Mouse (Mus musculus) retina, postnatal 7 days (tissue): ENCODE measurements around the gene Svop.
A peak's percentile ranks its signal among the peaks of the same experiment; 100 is the strongest.

Experiments used
- DNase-seq: peaks from one replicate; pipeline ENCODE4 v3.0.0-alpha.2; 2012; ENCODE audit warnings: low read depth, low spot score

The Svop gene

DNA sequence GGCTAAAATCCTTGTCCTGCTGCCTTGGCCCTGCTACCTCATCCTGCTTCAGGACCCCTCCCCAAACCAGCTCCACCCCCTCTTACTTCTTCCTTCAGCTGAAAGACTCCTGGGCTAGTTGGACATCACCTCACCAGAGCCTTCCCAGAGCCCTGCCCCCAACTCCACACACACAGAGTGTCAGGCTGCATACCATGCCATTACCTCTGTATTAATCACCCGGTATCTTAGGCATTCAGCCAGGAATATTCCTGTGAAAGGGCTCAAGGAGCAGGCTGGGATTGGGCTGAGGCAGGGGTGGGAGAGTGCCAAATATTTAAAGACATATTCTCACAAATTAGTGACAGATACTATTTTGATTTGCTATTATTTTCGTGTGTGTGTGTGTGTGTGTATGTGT lies 94.9 kb downstream of the Svop start:
- DNase-seq, result no peak

DNA sequence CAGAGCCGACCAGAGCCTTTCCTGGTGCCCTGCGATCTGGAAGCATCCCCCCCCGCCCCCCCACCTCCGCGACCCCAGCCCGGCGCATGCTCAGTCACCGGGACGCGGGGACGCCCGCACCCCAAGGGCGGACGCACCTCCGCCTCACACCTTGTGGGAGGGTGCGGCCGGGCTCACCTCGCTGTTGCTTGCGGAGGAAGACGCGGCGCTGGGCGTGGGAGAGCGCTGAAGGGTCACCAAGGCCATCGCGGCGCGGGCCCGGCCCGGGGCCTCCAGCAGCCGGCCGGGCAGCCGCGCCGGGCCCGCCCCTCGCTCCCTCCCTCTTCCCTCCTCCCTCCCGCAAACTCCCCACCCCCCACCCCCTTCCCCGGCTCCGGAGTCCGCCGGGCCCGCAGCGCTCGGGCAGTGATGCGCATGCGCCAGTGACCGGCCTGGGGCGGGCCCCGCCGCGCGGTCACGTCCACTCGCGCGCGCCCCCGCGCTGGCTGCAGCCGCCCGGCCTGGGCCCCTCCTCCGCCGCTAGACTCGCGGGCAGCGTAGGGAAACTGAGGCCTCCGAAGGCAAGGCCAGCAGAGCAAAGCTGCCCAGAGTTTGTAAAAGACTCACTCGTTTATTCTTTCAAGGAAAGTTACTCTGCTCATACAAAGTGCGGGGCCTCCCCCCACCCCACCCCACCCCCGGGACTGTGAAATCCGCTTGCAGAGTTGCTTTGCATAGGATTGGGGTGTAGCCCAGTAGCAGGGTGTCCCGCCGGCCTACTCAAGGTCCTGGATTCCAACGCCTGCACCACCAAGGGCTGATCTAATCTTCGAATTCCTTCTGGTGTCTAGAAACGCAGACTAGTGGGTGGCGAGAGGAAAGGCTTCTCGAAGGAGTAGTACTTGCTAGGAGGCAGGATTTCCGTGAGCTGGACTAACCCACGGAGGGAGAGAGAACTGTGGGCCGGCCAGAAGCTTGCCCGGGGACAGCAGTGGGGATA lies 97.6 kb downstream of the Svop start, which contains the start of gene Ssh1:
Gene Ssh1 (minus strand): TSS at position 408 of the 979 bp plus-strand sequence.
- peak; percentile 83 for DNase-seq

DNA sequence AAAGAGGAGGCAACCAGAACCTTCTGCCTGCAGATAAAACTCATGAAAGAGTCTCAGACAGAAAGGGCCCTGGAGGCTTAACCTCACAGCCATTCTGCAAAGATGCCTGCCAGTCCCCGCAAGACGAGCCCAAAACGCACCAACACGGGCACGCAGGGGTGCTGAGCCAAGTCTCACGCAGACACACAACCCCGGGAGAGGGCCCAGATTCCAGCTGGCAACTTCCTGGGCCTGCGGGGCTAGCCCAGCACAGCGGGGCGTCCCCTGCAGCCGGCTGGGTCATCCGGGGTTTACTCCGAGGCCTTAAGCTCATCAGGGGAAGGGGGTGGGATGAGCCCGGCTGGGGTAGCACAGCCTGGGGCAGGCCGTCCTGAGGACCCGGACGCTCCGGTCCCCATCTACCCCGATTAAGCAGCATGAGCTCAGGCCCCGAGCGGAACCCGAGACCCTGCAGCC lies 98.3 kb downstream of the Svop start:
- DNase-seq, result peak; percentile 69

DNA sequence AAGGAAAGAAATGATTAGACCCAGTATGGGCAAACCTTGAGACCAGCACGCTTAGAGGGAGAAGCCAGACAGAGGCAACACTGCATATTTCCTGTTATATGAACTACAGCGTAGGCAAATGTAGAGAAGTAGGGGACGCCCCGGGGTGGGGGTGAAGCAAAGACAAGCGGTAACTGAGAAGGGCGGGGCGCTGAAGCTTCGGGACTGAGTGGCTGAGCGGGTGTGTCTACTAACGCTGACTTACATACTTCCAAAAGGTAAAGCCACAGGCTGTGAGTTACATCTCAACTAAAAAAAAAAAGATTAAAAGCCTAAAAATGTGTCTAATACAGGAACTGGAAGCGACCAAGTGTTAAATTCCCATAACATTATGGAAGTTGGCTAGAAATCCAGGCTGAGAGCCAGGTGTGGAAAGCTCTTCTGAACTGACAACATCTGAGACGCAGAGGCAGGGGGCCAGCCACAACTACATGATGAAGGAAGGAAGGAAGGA lies 99.0 kb downstream of the Svop start:
- DNase-seq, result no peak

DNA sequence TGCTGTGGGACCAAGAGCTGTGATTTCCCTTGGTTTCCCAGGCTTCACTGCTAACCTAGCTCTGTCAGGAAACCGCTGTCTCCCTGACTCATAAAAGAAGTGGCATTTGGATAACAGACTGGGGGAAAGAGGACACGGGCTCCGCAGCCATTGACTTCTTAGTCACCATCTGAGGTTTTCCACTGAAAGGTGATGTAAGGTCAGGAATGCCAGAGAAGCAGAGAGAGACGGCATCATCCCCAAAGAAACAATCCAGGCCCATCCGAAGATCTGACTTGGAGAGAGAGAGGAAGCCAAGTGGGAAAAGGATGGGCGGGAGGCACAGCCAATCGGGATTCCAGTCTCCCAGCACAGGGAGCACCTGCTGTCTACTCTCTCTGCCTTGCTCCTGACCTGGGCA lies 100.2 kb downstream of the Svop start:
- DNase-seq, result no peak

DNA sequence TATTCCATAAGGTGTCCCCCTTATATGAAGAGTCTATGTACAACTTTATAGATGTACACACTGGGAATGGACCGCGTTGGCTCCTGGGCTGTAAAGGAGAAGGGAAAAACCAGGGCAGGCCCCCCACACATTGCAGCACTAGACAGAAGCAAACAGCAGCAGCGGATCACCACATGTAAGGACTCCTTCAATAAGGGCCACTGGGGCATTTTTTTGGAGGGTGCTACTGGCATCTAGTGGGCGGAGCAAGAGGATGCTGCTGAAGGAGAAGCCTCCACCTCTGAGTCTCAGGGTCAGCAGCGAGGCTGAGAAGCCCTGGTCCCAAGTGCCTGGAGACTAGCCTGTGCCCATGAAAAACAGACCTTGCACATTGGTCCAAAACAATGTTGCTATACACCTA lies 100.8 kb downstream of the Svop start:
- DNase-seq, result no peak

DNA sequence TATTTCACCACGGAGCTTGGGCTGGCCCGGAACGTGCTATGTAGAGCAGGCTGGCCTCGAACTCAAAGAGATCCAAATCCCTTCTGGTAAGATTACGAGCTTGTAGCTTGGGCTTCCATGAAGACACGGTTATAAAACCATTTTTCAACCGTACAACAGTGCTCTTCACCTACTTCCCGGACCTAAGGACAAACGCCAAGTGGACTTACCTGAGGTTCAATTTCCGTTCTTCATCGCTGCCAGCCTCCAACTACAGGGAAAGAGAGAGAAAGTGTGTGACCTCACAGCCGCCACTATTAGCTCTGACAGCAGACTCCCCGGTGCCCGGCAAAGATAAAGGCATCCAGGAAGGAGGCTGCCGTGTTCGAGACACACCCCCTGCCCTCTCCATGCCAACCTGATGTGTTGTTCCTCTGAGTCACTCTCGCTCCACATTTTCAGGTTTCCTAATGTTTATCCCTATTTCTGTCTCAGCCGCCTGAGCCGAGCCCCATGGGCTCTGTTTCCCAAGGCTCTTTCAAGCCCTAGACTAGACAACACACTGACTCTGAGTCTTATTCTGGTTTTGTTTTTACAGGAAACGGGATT lies 101.8 kb downstream of the Svop start:
- DNase-seq, result no peak

DNA sequence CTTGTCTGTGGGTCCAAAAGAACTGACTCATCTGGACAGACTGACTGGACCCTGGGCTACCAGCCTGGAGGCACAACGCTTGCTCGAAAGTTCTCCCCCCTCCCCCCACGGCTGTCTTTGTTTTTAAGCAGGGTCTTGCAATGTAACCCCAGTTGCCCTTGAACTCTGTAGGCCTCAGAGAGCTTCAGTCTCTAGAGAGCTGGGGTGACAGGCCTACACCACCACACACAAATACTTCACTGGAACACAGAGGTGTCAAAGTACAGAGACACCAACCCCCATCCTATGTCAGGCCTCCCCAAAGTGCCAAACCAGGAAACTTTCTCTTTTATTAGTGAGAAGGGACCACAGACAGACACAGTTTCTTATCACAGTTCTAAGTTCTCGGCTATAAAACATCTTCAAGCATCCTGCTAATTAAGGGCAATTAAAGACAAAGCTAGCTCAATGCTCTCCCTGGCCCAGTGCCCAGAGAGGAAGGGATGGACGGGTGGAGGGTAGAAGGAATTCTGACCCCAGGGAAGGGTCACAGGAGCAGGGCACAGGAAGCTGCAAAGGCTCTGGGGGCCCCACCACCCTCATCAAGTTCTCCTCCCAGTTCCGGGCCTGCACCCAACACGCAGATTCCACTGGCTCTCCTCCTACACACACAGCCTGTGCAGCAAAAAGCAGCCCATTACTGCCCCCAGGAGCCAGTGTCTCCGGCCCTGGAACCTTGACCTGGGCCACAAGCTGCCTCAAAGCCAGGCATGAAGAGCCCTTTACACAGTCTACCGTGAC lies 105.0 kb downstream of the Svop start:
- no peak for DNase-seq

DNA sequence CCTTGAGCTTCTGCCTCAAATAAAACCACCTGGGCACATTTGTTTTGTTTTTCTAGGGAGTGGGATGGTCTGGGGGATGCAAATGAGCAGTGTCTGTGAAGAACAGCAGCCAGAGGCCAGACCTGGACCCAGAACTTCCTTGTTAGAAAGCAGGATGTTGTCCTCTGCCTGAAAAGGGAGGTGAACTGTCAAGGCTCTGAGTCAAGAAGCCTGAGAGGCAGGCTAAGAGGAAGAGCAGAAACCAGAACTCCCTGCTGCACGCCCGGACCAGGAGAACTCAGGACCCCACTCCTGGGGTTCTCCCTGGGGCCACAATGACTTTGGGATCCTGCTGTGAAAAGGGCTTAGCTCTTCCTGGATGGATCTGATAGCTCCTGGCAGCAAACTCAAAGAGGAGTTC lies 105.6 kb downstream of the Svop start:
- DNase-seq, result no peak

DNA sequence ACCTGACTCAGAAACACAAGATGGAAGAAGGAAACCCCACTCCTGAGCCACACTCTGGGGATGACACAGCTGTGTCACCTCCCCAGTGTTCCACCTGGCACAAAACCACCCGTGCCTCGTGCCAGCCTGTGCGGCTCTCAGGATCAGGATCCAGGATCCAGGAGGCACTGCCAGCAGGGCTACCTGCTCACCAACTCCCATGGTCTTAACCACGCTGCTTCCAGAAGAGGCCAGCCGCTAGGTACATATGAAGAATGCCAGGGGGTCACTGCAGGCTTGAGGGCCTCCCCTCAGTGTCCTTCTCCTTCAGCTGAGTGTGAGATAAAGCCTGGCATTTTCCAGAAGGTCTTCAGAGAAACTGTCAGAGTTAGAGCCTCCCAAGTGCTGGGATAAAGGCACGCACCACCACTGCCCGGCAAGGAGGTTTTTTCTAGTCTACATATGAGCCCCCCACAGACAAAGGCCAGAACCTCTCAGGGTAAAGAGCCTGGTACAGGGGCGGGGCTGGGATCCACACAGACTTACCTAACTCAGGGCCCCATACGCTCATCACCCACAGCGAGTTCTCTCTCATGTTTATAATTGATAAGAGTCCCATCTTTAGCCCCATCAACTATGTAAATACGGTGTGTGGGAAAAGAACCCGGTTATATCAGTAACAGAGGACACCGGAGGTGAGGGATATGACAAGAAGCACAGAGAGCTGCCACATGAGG lies 107.2 kb downstream of the Svop start:
- no peak for DNase-seq

DNA sequence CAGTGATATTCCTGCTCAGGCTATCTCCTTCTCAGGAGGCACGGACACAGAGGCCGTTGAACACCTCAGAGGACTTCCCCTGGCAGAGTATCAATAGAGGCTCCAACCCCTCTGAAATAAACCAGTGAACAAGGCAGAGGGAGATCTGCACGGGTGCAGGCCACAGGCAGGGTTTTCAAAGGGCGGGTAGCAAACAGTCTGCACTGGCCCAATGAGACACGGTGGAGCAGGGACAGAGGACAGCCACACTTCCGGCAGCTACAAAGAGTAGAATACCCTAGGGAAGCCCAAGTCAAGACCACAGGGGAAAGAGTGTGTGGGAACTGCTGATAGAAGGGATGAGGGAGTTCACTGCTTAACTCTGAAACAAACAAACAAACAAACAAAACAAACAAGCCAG lies 107.8 kb downstream of the Svop start:
- DNase-seq, result no peak

DNA sequence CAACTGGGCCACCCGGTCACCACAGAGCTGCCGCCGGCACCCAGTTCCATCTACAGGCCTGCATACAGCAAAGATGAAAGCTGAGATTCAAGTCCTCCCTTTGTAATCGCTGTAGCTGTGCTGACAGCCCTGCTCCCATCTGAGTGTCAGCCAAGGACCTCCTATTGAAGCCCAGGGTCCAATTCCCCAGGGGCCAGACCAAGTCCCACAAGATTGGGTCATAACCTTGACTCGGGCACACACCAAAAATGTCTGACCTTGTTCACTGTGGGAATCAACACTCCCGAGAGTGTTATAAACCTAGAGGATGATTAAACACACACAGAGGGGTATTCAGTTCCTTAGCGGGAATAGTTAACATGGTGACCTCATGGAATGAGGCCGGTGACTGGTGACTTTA lies 109.5 kb downstream of the Svop start:
- DNase-seq, result no peak

DNA sequence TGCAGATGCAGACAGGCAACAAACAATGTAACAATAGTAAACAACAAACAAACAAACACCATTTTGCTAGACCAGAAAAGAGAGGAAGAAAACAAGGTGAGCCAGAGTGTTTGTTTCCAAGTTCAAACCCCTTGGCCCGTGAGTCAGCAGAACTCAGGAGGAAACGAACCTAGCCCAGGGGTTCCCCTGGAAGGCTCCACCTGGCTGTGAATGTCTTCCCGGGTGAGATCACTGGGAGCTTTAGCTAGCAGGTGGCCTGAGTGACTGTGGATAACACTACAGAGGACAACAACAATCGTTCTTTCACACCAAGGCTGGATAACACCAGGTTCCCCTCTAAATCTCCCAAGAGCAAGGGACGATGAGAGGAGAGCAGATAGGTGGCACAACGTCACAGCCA lies 110.2 kb downstream of the Svop start:
- no peak for DNase-seq

DNA sequence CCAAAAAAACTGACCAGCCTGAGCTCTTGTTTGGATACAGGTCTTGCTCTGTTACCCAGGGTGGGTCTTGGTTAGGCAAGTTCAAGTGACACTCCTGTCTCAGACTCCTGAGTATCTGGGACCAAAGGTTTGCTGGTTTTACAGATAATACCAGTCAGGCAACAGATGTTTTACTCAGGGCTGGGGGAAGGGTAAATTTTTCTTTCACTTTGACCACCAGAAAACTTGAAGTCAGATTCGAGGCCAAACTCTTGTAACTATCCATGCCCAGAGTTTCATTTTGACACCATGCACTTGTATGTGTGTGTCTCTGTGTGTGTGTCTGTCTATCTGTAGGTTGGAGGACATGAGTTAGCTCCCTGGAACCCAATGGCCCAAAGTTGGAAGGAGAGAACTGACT lies 110.9 kb downstream of the Svop start:
- no peak for DNase-seq

DNA sequence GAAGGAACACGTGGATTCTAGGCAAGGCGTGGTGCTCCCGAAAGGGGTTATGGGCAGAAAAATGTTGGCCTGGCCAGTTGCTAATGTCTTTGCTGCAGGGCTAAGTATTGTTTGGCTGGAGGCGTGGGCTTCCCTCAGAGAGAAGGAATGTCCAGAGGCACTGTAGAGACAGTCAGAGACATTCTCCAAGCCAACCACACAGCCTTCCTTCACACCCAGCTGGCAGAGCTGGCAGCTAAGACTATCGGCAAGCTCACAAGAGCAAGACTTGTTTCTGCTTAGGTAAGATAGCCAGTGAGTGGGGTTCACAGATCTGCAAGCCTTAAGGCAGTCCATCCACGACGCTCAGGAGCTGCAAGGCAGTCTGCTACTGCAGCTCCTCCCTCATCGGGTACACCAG lies 114.1 kb downstream of the Svop start:
- DNase-seq, result no peak
